Mouse (Mus musculus): ENCODE data around the gene Hes7.

The Hes7 gene

DNA sequence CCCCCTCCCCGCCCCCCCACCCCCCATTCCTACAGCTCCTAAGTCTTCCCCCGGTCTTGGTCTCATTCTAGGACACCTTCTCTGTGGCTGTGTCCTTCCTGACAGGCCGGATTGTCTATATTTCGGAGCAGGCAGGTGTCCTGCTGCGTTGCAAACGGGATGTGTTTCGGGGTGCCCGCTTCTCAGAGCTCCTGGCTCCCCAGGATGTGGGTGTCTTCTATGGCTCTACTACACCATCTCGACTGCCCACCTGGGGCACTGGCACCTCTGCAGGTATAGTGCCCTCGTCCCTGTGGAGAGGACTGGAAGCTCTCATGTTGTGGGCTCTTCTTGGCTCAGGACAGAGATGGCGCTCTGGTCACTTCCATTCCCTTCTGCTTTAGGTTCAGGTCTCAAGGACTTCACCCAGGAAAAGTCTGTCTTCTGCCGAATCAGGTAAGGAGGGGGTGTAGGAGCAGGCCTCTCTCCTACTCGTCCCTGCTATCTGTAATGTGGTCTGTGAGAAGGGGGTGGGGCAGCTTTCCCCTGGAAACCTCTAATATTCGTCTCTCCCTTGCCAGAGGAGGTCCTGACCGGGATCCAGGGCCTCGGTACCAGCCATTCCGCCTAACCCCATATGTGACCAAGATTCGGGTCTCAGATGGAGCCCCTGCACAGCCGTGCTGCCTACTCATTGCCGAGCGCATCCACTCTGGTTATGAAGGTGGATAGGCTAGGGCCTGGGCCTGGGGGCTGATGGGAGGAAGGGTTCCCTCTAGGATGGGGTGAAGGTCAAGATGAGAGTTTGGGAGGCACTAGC is 18.4 kb upstream of the Hes7 start:
- no peak for DNase-seq

DNA sequence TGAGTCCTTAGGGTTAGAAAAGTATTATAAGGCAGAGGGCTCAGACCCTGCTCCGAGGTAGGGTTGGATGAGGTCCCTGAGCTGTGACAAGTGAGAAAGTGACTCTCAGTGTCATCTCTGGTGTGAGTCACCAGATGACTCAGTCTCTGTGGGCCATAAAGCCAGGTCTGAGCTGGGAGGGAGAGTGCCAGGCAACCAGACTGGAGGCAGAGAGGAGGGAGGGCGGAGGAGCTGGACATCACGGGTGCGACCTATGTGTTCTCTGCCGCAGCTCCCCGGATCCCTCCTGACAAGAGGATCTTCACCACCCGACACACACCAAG is 17.8 kb upstream of the Hes7 start:
- no peak for DNase-seq

DNA sequence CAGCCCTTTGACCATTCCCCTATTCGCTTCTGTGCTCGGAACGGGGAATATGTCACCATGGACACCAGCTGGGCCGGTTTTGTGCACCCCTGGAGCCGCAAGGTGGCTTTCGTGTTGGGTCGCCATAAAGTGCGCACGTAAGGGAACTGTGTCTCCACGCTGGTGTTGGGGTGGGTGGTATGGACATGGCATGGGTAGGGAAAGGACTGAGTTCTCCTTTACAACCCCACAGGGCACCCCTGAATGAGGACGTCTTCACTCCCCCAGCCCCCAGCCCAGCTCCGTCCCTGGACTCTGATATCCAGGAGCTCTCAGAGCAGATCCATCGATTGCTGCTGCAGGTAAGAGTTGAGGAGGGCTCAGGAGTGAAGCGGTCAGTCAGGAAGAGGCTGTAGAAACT is 17.1 kb upstream of the Hes7 start:
- DNase-seq: no peak

DNA sequence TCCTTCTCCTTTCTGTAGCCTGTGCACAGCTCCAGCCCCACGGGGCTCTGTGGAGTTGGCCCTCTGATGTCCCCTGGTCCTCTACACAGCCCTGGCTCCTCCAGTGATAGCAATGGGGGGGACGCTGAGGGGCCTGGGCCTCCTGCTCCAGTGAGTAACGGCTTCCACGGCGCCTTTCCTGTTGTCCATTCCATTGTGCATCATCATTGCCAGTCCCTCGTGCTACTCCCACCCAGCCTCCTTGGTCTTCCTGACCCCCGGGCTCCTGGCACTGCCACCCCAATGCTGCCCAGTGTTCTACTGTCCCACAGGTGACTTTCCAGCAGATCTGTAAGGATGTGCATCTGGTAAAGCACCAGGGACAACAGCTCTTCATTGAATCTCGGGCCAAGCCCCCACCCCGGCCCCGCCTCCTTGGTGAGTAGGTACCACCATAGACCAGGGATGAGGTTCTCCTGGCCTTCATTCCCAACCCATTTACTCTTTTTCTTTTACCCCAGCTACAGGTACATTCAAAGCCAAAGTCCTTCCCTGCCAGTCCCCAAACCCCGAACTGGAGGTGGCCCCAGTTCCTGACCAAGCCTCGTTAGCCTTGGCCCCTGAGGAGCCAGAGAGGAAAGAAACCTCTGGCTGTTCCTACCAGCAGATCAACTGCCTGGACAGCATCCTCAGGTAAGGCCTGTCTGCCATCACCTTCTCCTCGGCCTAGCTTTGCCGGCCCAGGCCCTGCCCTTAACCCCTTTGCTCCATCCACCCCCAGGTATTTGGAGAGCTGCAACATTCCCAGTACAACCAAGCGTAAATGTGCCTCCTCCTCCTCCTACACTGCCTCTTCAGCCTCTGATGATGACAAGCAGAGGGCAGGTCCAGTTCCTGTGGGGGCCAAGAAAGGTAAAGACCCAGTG is 16.4 kb upstream of the Hes7 start:
- DNase-seq: no peak

DNA sequence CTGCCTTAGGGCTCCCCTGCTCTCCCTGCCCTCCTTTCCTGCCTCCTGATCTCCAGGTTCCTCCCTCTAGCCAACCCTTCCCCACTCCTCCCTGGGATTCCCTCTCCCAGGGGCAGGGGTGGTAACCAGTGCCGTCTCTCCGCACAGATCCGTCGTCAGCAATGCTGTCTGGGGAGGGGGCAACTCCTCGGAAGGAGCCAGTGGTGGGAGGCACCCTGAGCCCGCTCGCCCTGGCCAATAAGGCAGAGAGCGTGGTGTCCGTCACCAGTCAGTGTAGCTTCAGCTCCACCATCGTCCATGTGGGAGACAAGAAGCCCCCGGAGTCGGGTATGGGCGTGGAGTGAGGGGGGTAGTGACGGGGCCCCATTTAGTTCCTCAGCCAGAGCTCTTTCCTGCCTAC is 15.7 kb upstream of the Hes7 start:
- no peak for DNase-seq

DNA sequence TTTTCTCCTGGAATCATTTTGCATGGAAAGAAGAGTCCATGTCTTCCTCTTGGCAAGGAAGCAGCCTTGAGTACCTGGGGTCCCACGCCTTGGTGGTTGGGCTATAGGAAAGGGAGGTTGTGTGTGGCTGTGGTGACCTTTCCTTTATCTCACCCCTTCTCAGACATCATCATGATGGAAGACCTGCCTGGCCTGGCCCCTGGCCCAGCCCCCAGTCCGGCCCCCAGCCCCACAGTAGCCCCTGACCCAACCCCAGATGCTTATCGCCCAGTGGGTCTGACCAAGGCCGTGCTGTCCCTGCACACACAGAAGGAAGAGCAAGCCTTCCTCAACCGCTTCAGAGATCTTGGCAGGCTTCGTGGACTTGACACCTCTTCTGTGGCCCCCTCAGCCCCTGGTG is 15.0 kb upstream of the Hes7 start:
- DNase-seq: no peak

DNA sequence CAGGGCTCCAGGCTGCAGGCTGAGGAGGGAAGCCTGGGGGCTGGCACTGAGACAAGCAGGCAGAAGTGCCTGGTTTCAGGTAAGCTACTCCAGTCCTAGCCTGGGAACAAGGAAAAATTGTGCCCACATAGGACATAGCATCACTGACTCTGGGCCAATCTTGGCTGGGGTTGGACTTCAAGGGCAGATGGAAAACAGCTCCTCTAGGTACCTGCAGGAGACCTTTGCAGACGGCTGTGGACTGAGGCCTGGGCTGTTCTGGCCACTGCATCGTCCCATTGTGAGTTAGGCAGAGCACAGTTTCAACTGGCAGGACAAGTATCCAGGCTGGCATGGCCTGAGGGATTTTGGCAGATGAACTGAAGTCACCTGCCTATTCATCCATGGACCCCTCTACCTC is 14.4 kb upstream of the Hes7 start:
- no peak for DNase-seq

DNA sequence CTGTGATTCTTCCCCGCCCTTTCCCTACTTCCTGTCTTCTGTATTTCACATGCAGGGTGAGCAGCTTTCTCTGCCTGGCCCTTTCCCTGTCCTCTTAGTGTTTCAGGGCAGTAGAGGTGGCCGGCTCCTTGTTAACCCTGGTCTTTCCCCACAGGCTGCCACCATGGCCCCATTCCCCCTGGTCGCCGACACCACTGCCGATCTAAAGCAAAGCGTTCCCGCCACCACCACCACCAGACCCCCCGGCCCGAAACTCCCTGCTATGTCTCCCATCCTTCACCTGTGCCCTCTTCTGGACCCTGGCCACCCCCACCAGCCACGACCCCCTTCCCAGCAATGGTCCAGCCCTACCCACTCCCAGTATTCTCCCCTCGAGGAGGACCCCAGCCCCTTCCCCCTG is 13.9 kb upstream of the Hes7 start:
- no peak for DNase-seq

DNA sequence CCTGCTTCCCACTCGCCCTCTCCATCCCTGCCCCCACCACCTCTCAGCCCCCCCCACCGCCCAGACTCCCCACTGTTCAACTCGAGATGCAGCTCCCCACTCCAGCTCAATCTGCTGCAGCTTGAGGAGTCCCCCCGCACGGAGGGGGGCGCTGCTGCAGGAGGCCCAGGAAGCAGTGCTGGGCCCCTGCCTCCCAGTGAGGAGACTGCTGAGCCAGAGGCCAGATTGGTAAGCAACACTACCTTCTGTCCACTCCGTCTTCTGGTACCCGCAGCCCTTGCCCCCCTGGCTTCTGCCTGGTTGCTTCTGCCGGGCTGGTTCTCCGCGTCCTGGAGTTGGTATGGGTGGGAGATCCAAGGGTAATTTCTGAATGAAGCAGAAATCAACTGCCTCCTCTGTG is 13.4 kb upstream of the Hes7 start:
- DNase-seq: no peak

DNA sequence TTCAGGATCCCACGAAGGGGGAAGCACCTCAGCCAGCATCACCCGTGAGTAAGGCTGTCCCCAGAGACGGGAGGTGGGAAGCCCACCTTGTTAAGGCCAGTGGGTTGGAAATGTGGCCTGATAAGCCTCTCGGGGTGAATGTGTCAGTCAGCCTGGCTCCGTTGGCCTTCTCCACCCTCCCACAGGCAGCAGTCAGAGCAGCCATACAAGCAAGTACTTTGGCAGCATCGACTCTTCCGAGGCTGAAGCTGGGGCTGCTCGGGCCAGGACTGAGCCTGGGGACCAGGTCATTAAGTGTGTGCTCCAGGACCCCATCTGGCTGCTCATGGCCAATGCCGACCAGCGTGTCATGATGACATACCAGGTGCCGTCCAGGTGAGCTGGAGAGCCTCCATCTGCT is 12.5 kb upstream of the Hes7 start:
- DNase-seq: no peak

DNA sequence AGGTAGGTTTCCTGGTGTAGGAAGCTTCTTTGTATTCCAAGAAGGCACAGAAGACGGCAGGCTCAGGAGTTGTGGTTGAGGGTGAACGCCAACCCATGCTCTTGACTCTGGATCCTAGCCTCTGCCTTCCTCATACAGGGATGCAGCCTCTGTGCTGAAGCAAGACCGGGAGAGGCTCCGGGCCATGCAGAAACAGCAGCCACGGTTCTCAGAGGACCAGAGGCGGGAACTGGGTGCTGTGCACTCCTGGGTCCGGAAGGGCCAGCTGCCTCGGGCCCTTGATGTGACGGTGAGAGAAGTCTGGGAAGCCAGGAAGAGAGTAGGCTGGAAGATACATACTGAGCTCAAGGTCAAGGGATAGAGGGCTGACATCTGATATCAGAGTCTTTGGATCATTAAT is 12.0 kb upstream of the Hes7 start:
- no peak for DNase-seq

DNA sequence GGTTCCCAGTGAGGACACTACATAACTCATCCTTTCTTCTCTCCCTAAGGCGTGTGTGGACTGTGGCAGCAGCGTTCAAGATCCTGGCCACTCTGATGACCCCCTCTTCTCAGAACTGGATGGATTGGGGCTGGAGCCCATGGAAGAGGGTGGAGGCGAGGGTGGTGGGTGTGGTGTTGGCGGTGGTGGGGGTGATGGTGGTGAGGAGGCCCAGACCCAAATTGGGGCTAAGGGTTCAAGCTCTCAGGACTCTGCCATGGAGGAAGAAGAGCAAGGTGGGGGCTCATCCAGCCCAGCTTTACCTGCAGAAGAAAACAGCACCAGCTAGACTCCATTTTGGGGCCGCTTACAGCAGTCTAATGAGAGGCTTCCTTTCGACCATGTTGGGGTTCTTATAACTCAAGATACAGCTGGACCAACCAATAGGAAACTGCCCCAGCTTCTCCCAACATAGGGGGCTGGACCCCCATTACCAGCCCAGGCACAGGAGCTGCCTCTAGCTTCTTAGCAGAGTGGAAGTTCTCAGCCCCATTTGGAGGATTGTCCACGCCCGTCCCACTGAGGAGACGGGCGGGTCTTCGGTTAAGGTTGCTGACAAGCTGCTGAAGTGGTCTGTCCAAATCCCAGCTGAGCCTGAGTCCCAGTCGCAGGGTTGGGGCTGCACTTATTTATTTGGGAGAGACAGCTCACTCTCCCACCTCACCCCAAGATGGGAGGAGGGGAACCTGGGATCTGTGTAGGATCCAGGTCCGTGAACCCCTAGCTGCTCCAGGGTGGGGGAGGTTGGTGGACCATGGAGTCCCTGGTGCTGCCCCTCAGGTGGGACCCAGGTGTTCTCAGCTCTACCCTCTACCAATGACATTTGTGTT is 10.9 kb upstream of the Hes7 start:
- no peak for DNase-seq

DNA sequence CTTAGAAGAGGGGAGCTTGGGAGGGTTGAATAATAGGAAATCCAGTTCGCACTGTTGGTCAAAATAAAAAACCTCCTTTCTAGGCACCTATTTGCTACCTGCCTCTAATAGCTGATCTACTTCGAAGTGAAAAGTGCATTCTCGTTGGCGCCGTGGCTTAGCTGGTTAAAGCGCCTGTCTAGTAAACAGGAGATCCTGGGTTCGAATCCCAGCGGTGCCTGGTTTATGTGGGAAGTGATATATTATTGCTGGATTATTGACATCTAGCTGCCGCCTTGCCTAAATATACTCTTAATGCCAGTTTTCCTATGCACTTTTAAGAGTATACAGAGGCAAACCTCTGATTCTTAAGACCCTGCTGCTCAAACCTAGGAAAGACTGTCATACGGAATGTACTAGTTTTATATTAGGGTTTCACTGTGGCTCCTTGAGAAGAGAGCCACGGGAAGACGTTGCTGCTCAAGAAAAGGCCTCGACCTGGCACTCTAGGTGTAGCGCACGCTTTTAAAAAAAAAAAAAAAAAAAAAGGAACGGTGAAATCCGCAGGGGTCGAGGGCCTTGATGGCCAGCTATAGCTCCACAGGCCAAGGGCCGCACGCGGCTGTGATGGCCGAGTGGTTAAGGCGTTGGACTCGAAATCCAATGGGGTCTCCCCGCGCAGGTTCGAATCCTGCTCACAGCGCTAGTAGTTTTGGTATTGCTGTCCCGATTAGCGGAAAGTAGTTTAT is 9.7 kb upstream of the Hes7 start:
- peak; percentile 91 for DNase-seq

DNA sequence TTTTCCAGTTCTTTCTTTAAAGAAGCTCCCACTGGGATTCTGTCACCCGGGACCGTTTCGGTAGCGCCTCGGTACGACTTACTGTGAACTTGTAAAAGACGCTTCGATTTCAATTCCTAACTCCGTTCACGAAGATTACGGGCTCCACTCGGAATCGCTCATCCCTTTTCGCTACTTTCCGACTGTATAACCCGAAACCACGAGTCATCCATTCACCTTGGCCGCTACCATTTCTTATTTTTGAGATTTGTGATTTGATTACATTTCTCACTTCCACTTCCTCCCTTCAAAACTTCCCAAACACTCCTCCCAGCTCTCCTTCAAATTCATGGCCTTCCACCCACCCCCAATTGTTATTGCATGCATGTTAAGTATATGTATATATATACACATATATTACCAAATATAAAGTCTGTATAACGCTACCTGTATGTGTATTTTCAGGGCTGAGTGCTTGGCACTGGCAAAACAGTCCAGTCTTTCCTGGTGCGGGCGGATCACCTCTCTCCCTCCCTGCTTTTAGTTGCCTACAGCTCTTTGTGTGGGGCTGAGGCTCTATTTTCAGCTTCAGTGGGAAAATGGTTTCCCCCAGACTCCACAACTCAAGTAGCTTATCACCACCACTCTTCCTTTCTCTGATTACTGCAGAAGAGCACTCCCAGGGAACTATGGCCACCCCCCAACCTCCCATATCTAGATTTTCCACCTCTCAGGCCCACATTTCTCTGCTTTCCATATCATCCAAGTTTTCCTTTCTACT is 9.0 kb upstream of the Hes7 start:
- no peak for DNase-seq

DNA sequence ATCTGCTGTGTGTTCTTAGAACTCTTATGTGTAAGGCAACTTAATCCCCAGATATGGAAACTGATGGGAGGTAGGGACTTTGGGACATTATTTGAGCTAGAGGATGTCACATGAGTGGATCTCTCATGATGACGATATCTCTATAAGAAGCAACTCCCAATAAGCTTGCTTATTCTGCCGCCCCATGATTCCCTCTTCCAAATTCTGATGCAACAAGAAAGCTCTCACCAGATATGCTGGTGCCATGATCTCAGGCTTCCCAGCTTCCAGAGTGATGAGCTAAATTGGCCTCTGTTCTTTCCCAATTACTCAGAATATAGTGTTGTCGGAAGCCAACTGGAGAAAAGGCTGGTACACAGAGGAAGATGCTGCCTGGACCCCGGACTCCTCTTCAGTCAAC is 8.3 kb upstream of the Hes7 start:
- DNase-seq: no peak

DNA sequence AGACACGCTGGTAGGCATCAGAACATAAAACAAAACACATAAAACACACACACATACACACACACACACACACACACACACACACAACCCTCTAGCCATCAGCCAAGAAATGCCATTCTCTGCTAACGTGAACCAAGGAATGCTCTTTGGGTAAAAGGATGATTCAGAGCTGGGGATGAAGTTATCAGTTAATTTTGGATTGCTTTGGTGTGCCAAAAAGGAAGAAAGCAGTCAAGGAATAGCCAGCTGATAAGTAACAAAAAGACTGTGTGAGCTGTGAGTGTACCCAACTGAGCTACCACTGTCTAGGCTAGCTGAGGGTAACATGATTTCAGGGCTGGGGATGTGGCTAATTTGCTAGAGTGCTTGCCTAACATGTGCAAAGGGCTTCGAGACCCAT is 6.2 kb upstream of the Hes7 start:
- DNase-seq: no peak

DNA sequence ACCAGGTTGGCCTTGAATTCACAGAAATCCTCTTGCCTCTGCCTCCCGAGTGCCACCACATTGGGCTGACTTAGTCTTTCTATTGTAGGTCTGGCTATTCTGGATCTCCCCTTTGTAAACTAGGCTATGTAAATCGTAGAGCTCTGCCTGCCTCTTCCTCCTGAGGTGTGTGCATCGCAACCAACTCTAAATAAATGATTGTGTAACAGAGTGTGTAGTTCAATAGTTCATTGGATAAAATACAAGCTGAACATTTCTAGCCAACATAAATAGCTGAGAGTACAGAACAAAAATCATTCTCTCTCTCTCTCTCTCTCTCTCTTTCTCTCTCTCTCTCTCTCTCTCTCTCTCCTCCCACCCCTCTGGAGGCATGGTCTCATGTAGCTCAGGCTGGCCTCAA is 5.6 kb upstream of the Hes7 start:
- no peak for DNase-seq

DNA sequence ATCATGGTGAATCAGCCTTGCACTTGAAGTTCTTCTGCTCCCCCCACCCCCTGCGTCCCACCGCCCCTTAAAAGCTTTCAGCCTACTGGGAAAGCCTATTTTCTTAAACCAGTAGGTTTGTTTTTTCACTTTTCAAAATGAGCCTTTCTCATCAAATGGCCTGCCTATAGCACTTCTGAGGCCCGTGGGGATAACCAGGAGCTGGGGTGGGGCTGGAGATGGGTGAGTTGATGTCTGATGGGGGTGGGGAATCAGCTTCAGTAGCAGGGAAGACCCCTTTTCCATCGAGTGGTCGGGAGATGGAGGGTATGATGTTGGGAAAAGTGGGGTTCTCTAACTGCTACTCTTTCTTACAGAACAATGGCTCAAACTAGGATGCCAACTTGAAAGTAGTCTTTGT is 3.4 kb upstream of the Hes7 start:
- no peak for DNase-seq

DNA sequence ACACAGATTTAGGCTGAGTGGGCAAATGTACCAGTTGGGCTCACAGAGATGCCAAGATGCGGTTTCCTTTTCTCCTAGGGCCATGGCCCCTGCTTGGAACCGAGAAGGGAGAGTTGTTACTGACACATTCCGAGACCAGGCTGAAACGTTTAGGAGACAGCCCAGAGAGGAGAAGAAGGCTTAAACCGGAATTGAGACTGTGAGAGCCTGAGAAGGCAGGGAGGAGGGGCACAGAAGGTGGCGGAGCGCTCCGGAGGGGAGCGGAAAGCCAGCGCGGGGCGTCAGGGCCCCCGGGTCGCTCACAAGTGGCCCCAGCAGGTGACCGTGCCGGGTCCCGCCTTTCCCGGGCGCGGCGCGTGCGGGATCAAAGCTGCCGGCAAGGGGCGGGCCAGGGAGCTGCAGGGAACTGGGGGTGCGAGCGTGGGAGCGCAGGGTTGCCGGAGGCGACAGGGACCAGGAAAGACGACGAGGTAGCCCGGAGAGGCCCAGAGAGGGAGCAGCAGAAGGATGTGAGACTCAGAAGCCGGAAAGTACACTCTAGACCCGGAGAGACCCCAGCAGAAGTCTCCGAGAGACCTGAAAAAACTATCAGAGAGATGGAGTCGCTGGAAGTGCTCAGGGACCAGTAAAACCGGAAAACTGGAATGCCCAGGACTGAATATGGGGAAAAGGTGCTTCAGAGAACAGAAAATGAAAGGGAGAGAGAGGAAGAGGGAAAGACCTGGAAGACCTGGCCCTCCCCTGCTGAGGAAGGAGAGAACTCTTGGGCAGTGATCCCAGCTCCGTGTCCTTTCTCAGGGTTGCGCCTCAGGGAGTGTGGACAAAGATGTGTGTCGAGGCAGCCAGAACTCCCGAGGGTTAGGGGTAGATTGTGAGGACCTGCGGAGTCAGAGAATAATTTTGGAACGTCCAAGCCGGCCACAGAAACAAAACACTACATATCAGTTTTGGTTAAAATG is 2.2 kb upstream of the Hes7 start:
- peak; percentile 81 for DNase-seq

DNA sequence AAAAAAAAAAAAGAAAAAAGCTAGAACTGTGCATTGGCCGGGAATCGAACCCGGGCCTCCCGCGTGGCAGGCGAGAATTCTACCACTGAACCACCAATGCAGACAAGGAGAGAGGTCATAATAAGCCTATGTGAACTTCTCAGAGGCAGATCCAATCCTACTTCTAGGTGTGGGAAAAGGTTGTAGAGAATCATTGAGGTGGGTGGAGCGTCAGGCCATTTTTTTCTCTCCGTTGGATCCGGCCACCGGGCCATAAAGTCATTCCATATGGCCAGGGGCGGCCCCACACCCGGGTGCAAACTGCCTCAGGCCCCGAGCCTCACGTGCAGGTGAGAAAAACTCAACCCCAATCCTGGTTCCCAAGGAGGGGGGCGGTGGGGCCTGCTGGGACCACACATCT is 1.4 kb upstream of the Hes7 start:
- DNase-seq: peak; percentile 86

Data from thymus, postnatal 14 days (tissue).